Mouse (Mus musculus) T-helper 2 cell (primary cell): ENCODE measurements around the gene Gm12800.
"Not testable (repeated sequence)": the region's sequence is repeated elsewhere in the genome, so short reads cannot be mapped to it uniquely, and the experiment has no call there.

ENCODE experiments used
- in situ Hi-C: fragments of 300-600 bp; cut with MboI, MseI; formaldehyde crosslinking; loops from one replicate; pipeline ENCODE4 v1.15.1; 2025; ENCODE audit warnings: high pct_unique_total_duplicates

Gene Gm12800

GRCm38 (mm10) chr4:101908821-101909220 lies at the start of gene Gm12800:
Gene Gm12800 (plus strand): TSS chr4:101909121.
- in situ Hi-C loops = not testable (repeated sequence)

GRCm38 (mm10) chr4:101860873-101861272 lies 48.0 kb upstream of the Gm12800 start:
- in situ Hi-C loops = no loop called here

- in situ Hi-C loops = no loop called here
Observed at GRCm38 (mm10) chr4:101862289-101862688, 46.6 kb upstream of the Gm12800 start.

- in situ Hi-C loops = not testable (repeated sequence)
Observed at GRCm38 (mm10) chr4:101872031-101872430, 36.9 kb upstream of the Gm12800 start.

GRCm38 (mm10) chr4:101875687-101876086 lies 33.2 kb upstream of the Gm12800 start:
- in situ Hi-C loops = not testable (repeated sequence)

GRCm38 (mm10) chr4:101883641-101884040 lies 25.3 kb upstream of the Gm12800 start:
- in situ Hi-C loops = no loop called here

- in situ Hi-C loops = no loop called here
Observed at GRCm38 (mm10) chr4:101889377-101889776, 19.5 kb upstream of the Gm12800 start.

GRCm38 (mm10) chr4:101893656-101894420 lies 15.1 kb upstream of the Gm12800 start, which contains the start of gene C130073F10Rik:
Gene C130073F10Rik (minus strand): TSS chr4:101893789.
- in situ Hi-C loops = no loop called here

- in situ Hi-C loops = not testable (repeated sequence)
Observed at GRCm38 (mm10) chr4:101940107-101940506, 31.2 kb downstream of the Gm12800 start, which contains the start of gene Gm12794. Gene Gm12794 (plus strand): TSS chr4:101940407.
